Mouse (Mus musculus) liver, adult 10 weeks (tissue): Measurements from ENCODE around the gene Hdac7. TPM values are rescaled to one million over a fixed set of nuclear protein-coding genes. Genes with fewer than 3 reads are reported as not detected.

Experiments used
- polyA plus RNA-seq: library from polyadenylated mRNA; stranded (reverse); fragments of 350-450 nt; fragmentation: Illumina TruSeq; extraction: RNeasy Lipid Tissue Mini Kit (QIAGEN cat#74804); gene quantifications from one replicate; pipeline ENCODE4 v1.2.3, GENCODE M21; 2014; ENCODE audit warnings: low read depth, low replicate concordance

Hdac7 gene
- 1.3 TPM for polyA plus RNA-seq

DNA sequence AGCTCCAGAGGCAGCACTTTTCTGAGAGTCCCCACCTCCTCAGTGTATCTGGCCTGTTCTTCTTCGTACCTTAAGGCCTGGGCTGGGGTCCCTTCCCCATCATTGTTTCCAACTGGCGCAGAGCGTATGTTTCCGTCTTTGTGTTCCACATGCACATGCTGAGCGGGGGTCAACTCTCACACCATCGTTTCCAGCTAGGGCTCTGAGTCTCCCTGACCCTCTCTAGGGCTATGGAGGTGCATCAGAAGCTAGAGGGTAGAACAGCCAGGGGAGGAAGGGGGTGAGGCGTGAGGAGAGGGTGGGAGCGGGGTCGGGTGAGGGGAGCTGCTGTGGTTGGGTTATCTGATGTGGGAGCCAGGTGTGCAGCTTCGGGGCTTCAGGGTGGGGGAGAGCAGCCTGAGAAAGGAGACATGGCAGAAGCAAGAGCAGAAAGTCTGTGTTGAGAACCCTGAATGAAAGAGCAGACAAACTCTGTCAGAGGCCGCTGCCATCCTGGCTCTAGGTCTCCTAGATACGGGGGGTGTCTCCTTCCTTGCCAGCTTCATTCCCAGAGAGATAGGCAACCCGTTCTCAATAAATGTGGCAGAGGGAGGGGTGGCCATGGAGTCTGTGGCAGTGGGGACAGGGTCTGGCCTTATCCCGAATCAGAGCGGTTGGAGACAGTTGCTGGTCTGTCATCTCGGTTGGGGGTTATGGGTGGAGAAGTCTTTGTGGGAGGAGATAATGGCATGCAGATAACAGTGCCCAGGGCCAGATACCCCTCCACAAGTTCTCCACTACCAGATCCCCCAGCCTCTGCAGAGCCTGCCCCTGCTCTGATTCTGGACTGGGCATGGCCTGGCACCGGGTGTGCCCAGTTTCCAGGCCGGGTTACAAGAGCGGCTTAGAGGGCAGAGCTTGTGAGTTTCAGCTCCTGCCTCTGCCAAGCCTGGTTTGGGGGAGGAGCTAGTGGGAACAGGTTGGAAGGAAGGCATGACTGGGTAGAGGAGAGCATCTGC lies at the start of gene Hdac7:
TSS of gene Hdac7 (minus strand) at position 466 of the 998 bp plus-strand sequence.

GRCm38 (mm10) chr15:97778311-97779098 lies 65.8 kb downstream of the Hdac7 start, which contains the start of gene Slc48a1:
Gene Slc48a1, plus strand, starts transcription at chr15:97778520.

GRCm38 (mm10) chr15:97767280-97768186 lies 76.8 kb downstream of the Hdac7 start, which contains the start of gene Rapgef3:
Gene Rapgef3, minus strand, starts transcription at chr15:97767972.

Other genes starting within 250 kb of the Hdac7 start
- 7.4 TPM for gene Rpap3, start 138.7 kb downstream of the Hdac7 start, polyA plus RNA-seq
- gene Endou, start 113.2 kb downstream of the Hdac7 start, polyA plus RNA-seq, result 0.16 TPM
- gene Rapgef3, start 76.5 kb downstream of the Hdac7 start, polyA plus RNA-seq, result not detected
- 20.7 TPM for gene Slc48a1, start 66.0 kb downstream of the Hdac7 start, polyA plus RNA-seq
- gene Vdr, start 66.1 kb upstream of the Hdac7 start, polyA plus RNA-seq, result not detected
- gene Tmem106c, start 119.7 kb upstream of the Hdac7 start, polyA plus RNA-seq, result 9.5 TPM
- gene Col2a1, start 160.2 kb upstream of the Hdac7 start, polyA plus RNA-seq, result not detected
- 2.6 TPM for gene Pfkm, start 248.1 kb upstream of the Hdac7 start, polyA plus RNA-seq
- gene Senp1, start 249.2 kb upstream of the Hdac7 start, polyA plus RNA-seq, result 8.6 TPM